Mouse (Mus musculus): ENCODE data around the gene Acin1. TPM values are rescaled to one million over a fixed set of nuclear protein-coding genes. Genes with fewer than 3 reads are reported as not detected.

Gene Acin1
- polyA plus RNA-seq, 1 experiment from 2014 or later = 140 TPM

- no peak overlapping the region for H3K27ac ChIP-seq
- ATAC-seq (ENCODE audit: low FRiP score, low read depth) = no peak
- H3K9me3 ChIP-seq = no peaks in the 10 kb centered on the region
- H3K9ac ChIP-seq = no peak overlapping the region
- no peaks in the 10 kb centered on the region for H3K27me3 ChIP-seq (replicated peaks)
- H3K36me3 ChIP-seq = peaks cover 26% of the 10 kb centered on the region
- H3K4me3 ChIP-seq = no peak overlapping the region
- H3K4me1 ChIP-seq = no peaks in the 10 kb centered on the region
- WGBS = 85% methylated on average over 6 of the region's 6 CpGs
- H3K4me2 ChIP-seq (replicated peaks) = no peak overlapping the region
These were observed 8.3 kb upstream of the Acin1 start for GRCm38 (mm10) chr14:54695042-54695441.

DNA sequence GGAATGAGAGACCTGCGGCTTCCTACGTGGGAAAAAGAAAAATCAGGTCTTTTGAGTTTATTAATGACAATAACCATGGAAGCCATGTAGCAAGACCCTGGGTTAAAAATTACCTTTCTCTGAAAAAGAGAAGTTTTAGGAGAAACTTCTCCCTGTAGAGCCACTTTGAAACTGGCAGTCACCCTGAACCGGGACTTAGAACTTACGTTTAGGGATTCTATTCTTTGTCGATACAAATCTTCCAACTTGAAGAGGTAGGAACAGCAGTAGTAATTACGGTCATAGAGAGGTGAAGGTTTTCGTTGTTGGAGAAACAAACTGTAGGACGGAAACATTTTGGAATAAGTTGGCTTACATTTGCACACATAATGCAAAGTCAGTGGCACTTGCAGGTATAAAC lies 520 bp upstream of the Acin1 start:
- Histone ChIP-seq H3K9ac (peak overlapping the region; percentile 57), H3K9me3 (no peaks in the 10 kb centered on the region), H3K4me3 (peak overlapping the region; percentile 69), H3K4me1 (peaks cover 23% of the 10 kb centered on the region), H3K4me2 (replicated peaks) (peak overlapping the region; percentile 66), H3K27me3 (replicated peaks) (no peaks in the 10 kb centered on the region), H3K27ac (no peak overlapping the region), H3K36me3 (peaks cover 34% of the 10 kb centered on the region)
- WGBS = 8% methylated on average over 8 of the region's 8 CpGs
- no peak for ATAC-seq (ENCODE audit: low FRiP score, low read depth)

DNA sequence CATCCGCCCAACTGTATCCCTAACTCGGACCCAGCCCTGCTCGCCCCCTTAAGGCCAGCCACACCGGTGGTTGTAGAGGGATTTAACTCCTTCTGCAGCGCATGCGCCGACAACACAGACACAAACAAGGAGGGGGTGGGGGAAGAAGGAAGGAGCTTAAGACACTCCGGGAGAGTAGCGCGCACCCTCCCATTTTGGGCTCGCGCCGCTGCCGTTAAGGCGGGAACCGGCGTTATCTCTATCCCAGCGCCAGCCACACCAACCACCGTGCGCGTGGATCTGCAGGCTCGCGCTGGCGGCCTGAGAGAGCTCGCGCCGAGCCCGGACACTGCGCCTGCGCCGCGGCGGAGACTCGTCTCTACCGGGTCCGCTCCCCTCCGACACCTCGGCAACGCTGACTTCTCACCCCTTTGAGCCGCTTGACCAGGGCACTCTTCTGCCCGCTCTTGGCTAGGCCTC lies 639 bp downstream of the Acin1 start, which contains the start of gene 1700123O20Rik:
Gene 1700123O20Rik (plus strand): TSS at position 154 of the 459 bp plus-strand sequence.
- no peaks in the 10 kb centered on the region for H3K27me3 ChIP-seq (replicated peaks)
- peaks cover 34% of the 10 kb centered on the region for H3K36me3 ChIP-seq
- H3K9me3 ChIP-seq = no peaks in the 10 kb centered on the region
- peak within 1 kb of the TSS; percentile 69 for H3K4me3 ChIP-seq
- peak within 1 kb of the TSS; percentile 68 for H3K4me2 ChIP-seq (replicated peaks)
- H3K27ac ChIP-seq = peak within 1 kb of the TSS; percentile 79
- peak within 1 kb of the TSS; percentile 78 for H3K9ac ChIP-seq
- under 1% methylated on average over 41 of the region's 41 CpGs for WGBS
- H3K4me1 ChIP-seq = peaks cover 23% of the 10 kb centered on the region
- peak; percentile 85 for ATAC-seq (ENCODE audit: low FRiP score, low read depth)

DNA sequence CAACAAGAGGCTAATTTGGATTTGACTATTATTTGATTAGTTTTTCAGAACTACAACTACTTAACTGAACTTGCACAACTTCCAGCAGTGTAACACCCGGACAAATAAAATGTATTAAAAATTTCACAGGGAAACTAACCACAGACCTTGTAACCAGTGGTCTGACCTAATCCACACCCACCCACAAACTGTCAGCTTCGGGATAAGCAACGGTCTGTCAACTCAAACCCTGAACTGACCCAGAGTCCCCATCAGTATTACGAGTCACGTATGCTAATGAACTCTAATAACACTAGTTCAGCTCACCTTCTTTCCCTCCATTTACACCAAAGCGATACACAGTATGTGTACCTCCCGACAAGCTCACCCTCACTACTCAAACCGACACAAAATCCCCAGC lies 1.3 kb downstream of the Acin1 start:
- Histone ChIP-seq H3K4me1 (peaks cover 23% of the 10 kb centered on the region), H3K36me3 (peaks cover 32% of the 10 kb centered on the region), H3K27ac (no peak overlapping the region), H3K9ac (peak overlapping the region; percentile 78), H3K27me3 (replicated peaks) (no peaks in the 10 kb centered on the region), H3K4me2 (replicated peaks) (peak overlapping the region; percentile 68), H3K9me3 (no peaks in the 10 kb centered on the region), H3K4me3 (peak overlapping the region; percentile 69)
- ATAC-seq (ENCODE audit: low FRiP score, low read depth) = no peak
- 17% methylated on average over 8 of the region's 8 CpGs for WGBS

GRCm38 (mm10) chr14:54682396-54682795 lies 4.3 kb downstream of the Acin1 start:
- no peaks in the 10 kb centered on the region for H3K27me3 ChIP-seq (replicated peaks)
- no peaks in the 10 kb centered on the region for H3K9me3 ChIP-seq
- H3K4me3 ChIP-seq = no peak overlapping the region
- no peak overlapping the region for H3K4me2 ChIP-seq (replicated peaks)
- no peak overlapping the region for H3K27ac ChIP-seq
- peaks cover 34% of the 10 kb centered on the region for H3K36me3 ChIP-seq
- H3K4me1 ChIP-seq = peaks cover 12% of the 10 kb centered on the region
- no peak overlapping the region for H3K9ac ChIP-seq
- no peak for ATAC-seq (ENCODE audit: low FRiP score, low read depth)
- 97% methylated on average over 3 of the region's 3 CpGs for WGBS

DNA sequence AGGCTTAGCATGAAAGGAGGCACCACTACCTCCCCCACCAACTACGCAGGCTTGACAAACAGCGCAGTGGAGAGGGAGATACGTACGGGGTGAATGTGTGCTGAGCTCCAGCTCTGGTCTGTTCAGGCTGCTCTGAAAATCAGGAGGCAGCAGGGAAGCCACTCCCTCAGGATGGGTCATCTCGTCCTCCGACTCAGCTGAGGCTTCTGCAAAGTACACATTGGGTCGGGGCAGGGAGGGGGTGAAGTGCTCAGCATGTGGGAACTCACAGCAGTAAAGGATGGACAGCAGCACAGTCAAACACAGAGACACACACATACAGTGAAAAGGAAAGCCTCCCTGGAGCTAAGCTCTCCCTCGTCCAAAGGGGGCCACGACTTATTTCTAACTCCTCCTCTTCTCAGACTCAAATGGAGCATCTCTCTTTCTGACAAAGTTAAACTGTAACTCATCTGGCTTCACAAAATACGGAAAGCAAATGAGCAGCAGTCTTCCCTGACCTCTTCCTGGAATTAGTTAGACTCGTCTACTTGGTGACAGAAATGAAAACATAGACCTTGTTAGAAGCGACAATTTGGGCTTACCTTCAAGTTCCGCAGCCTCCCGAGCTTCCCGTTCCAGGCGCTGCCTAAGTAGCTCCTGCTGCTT lies 8.0 kb downstream of the Acin1 start:
- Histone ChIP-seq H3K4me1 (no peaks in the 10 kb centered on the region), H3K27me3 (replicated peaks) (no peaks in the 10 kb centered on the region), H3K27ac (no peak overlapping the region), H3K9me3 (no peaks in the 10 kb centered on the region), H3K4me2 (replicated peaks) (no peak overlapping the region), H3K9ac (no peak overlapping the region), H3K36me3 (peaks cover 62% of the 10 kb centered on the region), H3K4me3 (no peak overlapping the region)
- no peak for ATAC-seq (ENCODE audit: low FRiP score, low read depth)
- 83% methylated on average over 16 of the region's 16 CpGs for WGBS

DNA sequence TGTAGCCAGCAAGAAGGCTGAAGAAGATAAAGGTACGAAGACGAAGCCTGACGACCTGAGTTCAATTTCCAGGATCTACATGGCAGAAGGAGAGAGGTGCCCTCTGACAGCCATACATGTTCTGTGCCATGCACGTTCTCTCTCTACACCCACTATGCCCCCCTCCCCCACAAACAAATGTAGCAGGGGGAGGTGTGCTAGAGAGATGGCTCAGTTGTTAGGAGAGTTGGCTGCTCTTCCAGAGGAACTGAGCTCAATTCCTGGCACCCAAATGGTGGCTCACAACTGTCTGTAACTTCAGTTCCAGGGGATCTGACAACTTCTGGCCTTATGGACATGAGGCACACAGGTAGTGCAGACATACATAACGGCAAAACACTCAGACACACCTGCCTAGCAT lies 10.4 kb downstream of the Acin1 start:
- Histone ChIP-seq H3K4me2 (replicated peaks) (no peak overlapping the region), H3K36me3 (peaks cover 64% of the 10 kb centered on the region), H3K9me3 (no peaks in the 10 kb centered on the region), H3K27ac (no peak overlapping the region), H3K27me3 (replicated peaks) (no peaks in the 10 kb centered on the region), H3K4me3 (no peak overlapping the region), H3K4me1 (no peaks in the 10 kb centered on the region), H3K9ac (no peak overlapping the region)
- 90% methylated on average over 5 of the region's 5 CpGs for WGBS
- no peak for ATAC-seq (ENCODE audit: low FRiP score, low read depth)

GRCm38 (mm10) chr14:54674317-54674716 lies 12.4 kb downstream of the Acin1 start:
- no peak overlapping the region for H3K4me2 ChIP-seq (replicated peaks)
- no peak for ATAC-seq (ENCODE audit: low FRiP score, low read depth)
- H3K4me3 ChIP-seq = no peak overlapping the region
- WGBS = 87% methylated on average over 2 of the region's 2 CpGs
- no peak overlapping the region for H3K27ac ChIP-seq
- H3K4me1 ChIP-seq = no peaks in the 10 kb centered on the region
- H3K36me3 ChIP-seq = peaks cover 66% of the 10 kb centered on the region
- no peaks in the 10 kb centered on the region for H3K9me3 ChIP-seq
- no peak overlapping the region for H3K9ac ChIP-seq
- H3K27me3 ChIP-seq (replicated peaks) = no peaks in the 10 kb centered on the region

DNA sequence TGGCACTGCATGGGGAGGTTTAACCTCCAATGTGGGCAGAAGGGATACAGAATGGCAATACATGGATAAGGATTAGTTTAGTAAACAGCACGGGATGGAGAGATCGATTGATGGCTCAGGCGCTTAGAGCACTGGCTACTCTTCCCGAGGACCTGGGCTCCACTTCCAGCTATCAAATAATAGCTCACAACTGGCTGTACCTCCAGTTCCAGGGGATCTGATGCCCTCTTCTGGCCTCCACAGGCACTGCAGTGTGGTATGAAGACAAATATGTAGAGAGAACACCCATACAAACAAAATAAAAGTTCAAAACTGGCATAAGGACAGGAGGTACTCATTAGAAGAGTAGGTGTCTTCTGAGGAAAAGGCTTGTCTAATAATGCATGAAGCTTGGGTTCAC lies 17.4 kb downstream of the Acin1 start:
- no peak for ATAC-seq (ENCODE audit: low FRiP score, low read depth)
- H3K36me3 ChIP-seq = peaks cover 73% of the 10 kb centered on the region

GRCm38 (mm10) chr14:54664477-54665222 lies 22.1 kb downstream of the Acin1 start:
- H3K27me3 ChIP-seq (replicated peaks) = no peaks in the 10 kb centered on the region
- WGBS = 93% methylated on average over 10 of the region's 10 CpGs
- H3K9me3 ChIP-seq = no peaks in the 10 kb centered on the region
- H3K4me3 ChIP-seq = no peak overlapping the region
- peaks cover 94% of the 10 kb centered on the region for H3K36me3 ChIP-seq
- no peak overlapping the region for H3K4me2 ChIP-seq (replicated peaks)
- H3K27ac ChIP-seq = no peak overlapping the region
- H3K9ac ChIP-seq = no peak overlapping the region
- no peaks in the 10 kb centered on the region for H3K4me1 ChIP-seq
- no peak for ATAC-seq (ENCODE audit: low FRiP score, low read depth)

More for the DNA sequence above, 17.4 kb downstream of the Acin1 start:
- 85% methylated on average over 4 of the region's 4 CpGs for WGBS
- no peaks in the 10 kb centered on the region for H3K27me3 ChIP-seq (replicated peaks)
- no peaks in the 10 kb centered on the region for H3K9me3 ChIP-seq
- H3K4me2 ChIP-seq (replicated peaks) = no peak overlapping the region
- no peak overlapping the region for H3K27ac ChIP-seq
- H3K4me1 ChIP-seq = no peaks in the 10 kb centered on the region
- H3K9ac ChIP-seq = no peak overlapping the region
- H3K4me3 ChIP-seq = no peak overlapping the region

DNA sequence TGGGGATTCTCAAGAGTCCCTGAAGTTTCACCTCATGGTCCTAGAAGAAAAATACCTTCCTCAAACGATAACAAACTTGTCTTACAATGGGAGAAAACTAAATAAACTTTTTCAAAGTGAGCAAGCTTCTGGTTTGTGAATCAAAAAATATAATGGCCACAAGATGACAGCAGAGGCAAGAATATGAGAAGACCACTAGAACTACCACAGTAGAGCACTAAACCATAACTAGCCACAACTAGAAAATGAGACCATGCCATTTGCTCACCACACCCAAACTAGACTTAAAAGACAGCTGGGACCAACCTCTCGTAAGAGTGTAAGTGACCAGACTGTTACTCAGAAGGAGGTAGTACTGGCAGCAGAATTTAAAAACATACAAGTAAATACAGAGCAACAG lies 26.7 kb downstream of the Acin1 start:
- no peaks in the 10 kb centered on the region for H3K4me1 ChIP-seq
- no peak overlapping the region for H3K4me3 ChIP-seq
- no peak overlapping the region for H3K4me2 ChIP-seq (replicated peaks)
- no peak overlapping the region for H3K27ac ChIP-seq
- H3K27me3 ChIP-seq (replicated peaks) = no peaks in the 10 kb centered on the region
- ATAC-seq (ENCODE audit: low FRiP score, low read depth) = no peak
- WGBS = 91% methylated on average over 2 of the region's 2 CpGs
- no peaks in the 10 kb centered on the region for H3K9me3 ChIP-seq
- H3K9ac ChIP-seq = no peak overlapping the region
- peaks cover 90% of the 10 kb centered on the region for H3K36me3 ChIP-seq

DNA sequence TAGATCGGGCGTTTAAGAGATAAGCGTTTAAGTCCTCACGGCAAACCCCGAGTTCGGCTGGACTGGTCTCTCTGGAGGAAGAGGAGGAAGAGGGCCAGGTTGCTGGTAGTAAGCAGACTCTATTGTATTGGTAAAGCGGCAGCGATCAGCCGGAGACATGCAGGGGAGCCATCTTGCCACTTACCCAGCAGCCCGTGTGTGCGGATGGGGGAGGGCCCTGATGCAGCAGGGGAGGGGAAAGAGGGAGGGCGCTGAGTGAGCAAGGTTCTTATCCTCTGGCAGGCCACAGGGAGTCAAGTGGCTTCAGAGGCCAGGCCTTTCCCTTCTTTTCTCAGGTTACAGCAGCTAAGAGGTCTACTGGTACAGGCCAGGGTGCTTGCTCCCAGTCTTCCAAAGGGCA lies 33.2 kb downstream of the Acin1 start:
- Histone ChIP-seq H3K27ac (peak overlapping the region; percentile 21; the same call in 1 of the 2 replicates), H3K36me3 (peaks cover 62% of the 10 kb centered on the region), H3K9ac (peak overlapping the region; percentile 82), H3K27me3 (replicated peaks) (no peaks in the 10 kb centered on the region), H3K4me2 (replicated peaks) (peak overlapping the region; percentile 81), H3K9me3 (no peaks in the 10 kb centered on the region), H3K4me1 (peaks cover 34% of the 10 kb centered on the region), H3K4me3 (peak overlapping the region; percentile 68)
- WGBS = 0% methylated on average over 12 of the region's 12 CpGs
- peak; percentile 83 for ATAC-seq (ENCODE audit: low FRiP score, low read depth)

Measured in neural tube, embryonic 12.5 days (tissue).